Mouse (Mus musculus) cerebellum, postnatal 25 days (tissue): ENCODE measurements at regions not wholly inside any gene's neighbourhood (a gene's known extent, or its start where the extent isn't known, plus 50 kb on each side); places are given as distances from the start of the nearest gene placed in this dataset.

Experiments used
- DNase-seq, 2 experiments: peaks; one replicate each; pipeline ENCODE4 v3.0.0; 2021; ENCODE audit warnings: mixed read lengths in 2 of 2

- peak in 1 of 2 experiments; percentile 9 for DNase-seq
Observed at GRCm38 (mm10) chr11:20930045-20930444, 99.2 kb upstream of the Lgalsl start.

GRCm38 (mm10) chr11:20930573-20930972, 99.7 kb upstream of the Lgalsl start:
- no peak for DNase-seq

- DNase-seq = no peak
Observed at GRCm38 (mm10) chr11:20934191-20935062, 103.6 kb upstream of the Lgalsl start.

GRCm38 (mm10) chr11:20935063-20935370, 104.2 kb upstream of the Lgalsl start:
- no peak for DNase-seq

GRCm38 (mm10) chr11:20935910-20936309, 105.1 kb upstream of the Lgalsl start:
- DNase-seq = no peak

- DNase-seq = no peak
Observed at GRCm38 (mm10) chr11:20936996-20937395, 106.1 kb upstream of the Lgalsl start.

GRCm38 (mm10) chr11:20937942-20938341, 107.1 kb upstream of the Lgalsl start:
- DNase-seq = no peak

GRCm38 (mm10) chr11:20939644-20940043, 108.8 kb upstream of the Lgalsl start:
- DNase-seq = no peak

- DNase-seq = peak in 1 of 2 experiments; percentile 46
Observed at GRCm38 (mm10) chr11:20941546-20941945, 110.7 kb upstream of the Lgalsl start.

- DNase-seq = no peak
Observed at GRCm38 (mm10) chr11:20955561-20955960, 124.7 kb upstream of the Lgalsl start.

- no peak for DNase-seq
Observed at GRCm38 (mm10) chr11:20957766-20958165, 126.9 kb upstream of the Lgalsl start.

- no peak for DNase-seq
Observed at GRCm38 (mm10) chr11:20958233-20958632, 127.4 kb upstream of the Lgalsl start.

- DNase-seq = no peak
Observed at GRCm38 (mm10) chr11:20960066-20960465, 129.2 kb upstream of the Lgalsl start.

GRCm38 (mm10) chr11:20960750-20961149, 129.9 kb upstream of the Lgalsl start:
- no peak for DNase-seq

GRCm38 (mm10) chr11:20961626-20962025, 129.5 kb upstream of the Peli1 start:
- no peak for DNase-seq

- DNase-seq = no peak
Observed at GRCm38 (mm10) chr11:20965575-20966239, 125.4 kb upstream of the Peli1 start.

GRCm38 (mm10) chr11:20967321-20967984, 123.6 kb upstream of the Peli1 start:
- DNase-seq = no peak

GRCm38 (mm10) chr11:20968341-20968740, 122.8 kb upstream of the Peli1 start:
- no peak for DNase-seq

- no peak for DNase-seq
Observed at GRCm38 (mm10) chr11:20973141-20973540, 118.0 kb upstream of the Peli1 start.

GRCm38 (mm10) chr11:20981588-20981987, 109.5 kb upstream of the Peli1 start:
- no peak for DNase-seq

- DNase-seq = no peak
Observed at GRCm38 (mm10) chr11:20982010-20982409, 109.1 kb upstream of the Peli1 start.

GRCm38 (mm10) chr11:20982500-20982899, 108.6 kb upstream of the Peli1 start:
- DNase-seq = no peak

- no peak for DNase-seq
Observed at GRCm38 (mm10) chr11:20985069-20985759, 105.9 kb upstream of the Peli1 start.
